Mouse (Mus musculus): ENCODE results near the gene Lnpep.

Gene Lnpep

DNA sequence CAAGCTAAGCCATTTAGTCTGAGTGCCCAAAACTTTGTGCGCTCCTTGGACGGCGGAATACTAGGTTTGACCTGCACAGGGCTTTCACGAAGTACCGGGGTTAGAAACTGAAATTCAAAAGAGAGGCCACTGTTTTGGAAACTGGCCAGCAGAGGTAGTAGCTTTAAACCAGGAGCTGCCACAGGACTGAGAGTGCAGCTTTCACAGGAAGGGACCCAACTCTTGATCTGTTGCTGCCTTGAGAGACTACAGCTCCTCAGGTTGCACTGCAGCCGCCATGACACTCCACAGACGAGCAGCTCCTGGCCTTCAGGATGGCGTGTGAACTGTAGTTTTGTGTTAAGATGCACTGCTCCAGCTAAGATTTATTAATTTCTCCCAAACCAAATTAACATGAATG lies 132.7 kb downstream of the Lnpep start:
- DNase-seq (ENCODE audit: extremely low spot score), result no peak

DNA sequence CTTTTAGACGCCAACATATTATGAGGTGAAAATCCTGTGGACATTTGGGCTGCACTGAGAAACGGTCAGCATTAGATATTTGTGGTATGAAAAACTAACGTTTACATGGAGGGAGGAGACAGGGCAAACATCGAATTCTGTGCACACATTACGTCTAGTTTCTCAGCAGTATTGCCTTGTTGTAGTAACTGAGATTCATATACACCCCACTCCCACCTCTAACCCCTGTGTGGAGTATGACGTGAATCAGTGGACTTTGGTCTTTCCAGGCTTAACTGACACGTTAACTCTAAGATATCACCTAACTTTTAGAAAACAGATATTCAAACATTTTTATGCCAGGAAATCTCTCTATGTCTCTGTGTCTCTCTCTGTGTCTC lies 133.2 kb downstream of the Lnpep start:
- no peak for DNase-seq (ENCODE audit: extremely low spot score)

DNA sequence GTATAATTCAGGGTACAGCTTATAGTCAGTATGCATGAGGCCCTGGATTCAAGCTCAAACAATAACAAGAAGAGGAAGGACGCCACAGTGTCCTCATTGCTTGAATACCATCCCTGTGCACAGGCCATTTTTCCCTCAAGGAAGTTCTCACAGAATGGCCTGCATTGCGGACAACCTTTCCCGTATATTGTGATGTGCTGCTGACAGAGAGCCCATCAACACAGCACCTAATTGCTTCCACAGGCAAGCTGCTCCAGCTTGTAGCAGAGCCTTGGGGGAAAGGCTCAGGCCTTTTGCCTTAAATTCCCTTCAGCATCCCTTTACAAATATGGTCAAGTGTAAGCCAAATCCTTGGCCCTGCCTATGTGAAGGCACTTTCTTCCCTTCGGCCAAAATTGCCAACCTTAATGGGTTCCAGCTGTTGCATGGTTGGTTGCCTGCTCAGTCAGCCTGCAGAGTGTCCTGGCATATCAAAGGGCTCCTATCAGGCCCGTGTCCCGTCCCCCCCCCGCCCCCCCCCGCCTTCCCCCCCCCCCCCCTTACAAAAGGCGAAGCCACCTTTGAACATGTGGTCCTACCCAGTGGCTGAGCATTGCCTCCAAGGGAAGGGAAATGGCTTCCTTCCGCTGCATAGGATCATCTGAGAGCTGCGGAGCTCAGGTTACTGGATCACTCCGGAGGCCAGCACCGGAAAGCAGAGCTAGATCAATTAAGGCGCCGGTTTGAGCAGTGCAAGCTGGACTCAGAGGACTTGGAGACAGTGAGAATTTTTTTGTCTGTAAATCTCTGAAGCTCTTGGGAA lies 133.8 kb downstream of the Lnpep start:
- DNase-seq (ENCODE audit: extremely low spot score), result peak; percentile 70

DNA sequence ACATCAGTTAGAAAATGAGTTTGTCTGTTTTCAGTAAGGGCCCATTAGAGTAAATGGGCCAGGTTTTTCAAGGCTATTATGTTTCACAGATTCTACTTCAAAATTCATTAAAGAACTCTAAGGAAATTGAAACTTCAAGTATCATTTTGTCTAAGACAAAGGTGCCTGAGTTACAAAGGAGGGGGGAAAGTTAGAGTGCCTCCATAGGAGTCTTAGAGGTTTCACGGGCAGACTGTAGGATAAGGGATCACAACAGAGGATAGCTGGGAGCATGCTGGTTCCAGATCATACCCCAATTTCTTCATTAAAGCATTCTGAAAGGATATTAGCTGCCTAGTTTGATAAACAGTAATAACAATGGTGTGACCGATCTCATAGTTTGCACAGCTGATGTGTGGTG lies 139.1 kb downstream of the Lnpep start:
- DNase-seq (ENCODE audit: extremely low spot score), result no peak

Data from embryo, embryonic 9.5 days (tissue).